Mouse (Mus musculus) forebrain, embryonic 16.5 days (tissue): ENCODE results near the gene Gpa33. TPM values are rescaled to one million over a fixed set of nuclear protein-coding genes. Genes with fewer than 3 reads are reported as not detected.

Source experiments
- ATAC-seq: fragments of 200-750 bp; cut with Nextera tagmentation; 2 replicates; pipeline ENCODE4 v1.8.0; 2017; ENCODE audit warnings: mild to moderate bottlenecking, moderate library complexity
- H3K27ac ChIP-seq: fragments of 300-500 bp; sonication (generic); 2 replicates; pipeline ENCODE4 v1.5.1; 2014; ENCODE audit warnings: low read length, control low read depth
- H3K27me3 ChIP-seq: fragments of 300-500 bp; sonication (generic); replicated peaks from 2 replicates; pipeline ENCODE4 v1.6.1; 2014; ENCODE audit warnings: low read length; ENCODE audit not compliant: control insufficient read depth, insufficient read depth
- H3K36me3 ChIP-seq: fragments of 300-500 bp; sonication (generic); 2 replicates; pipeline ENCODE4 v1.6.1; 2014; ENCODE audit not compliant: control insufficient read depth, insufficient read depth
- H3K4me1 ChIP-seq: fragments of 300-500 bp; sonication (generic); replicated peaks from 2 replicates; pipeline ENCODE4 v1.6.1; 2014; ENCODE audit warnings: low read length; ENCODE audit not compliant: control insufficient read depth, insufficient read depth
- H3K4me2 ChIP-seq: fragments of 300-500 bp; sonication (generic); 2 replicates; pipeline ENCODE4 v1.6.1; 2014; ENCODE audit warnings: mild to moderate bottlenecking, low read length, control low read depth
- H3K4me3 ChIP-seq: fragments of 300-500 bp; sonication (generic); replicated peaks from 2 replicates; pipeline ENCODE4 v1.5.1; 2014; ENCODE audit warnings: mild to moderate bottlenecking, low read length, control low read depth
- H3K9ac ChIP-seq: fragments of 300-500 bp; sonication (generic); replicated peaks from 2 replicates; pipeline ENCODE4 v1.6.1; 2014; ENCODE audit warnings: low read depth, low read length, control low read depth
- H3K9me3 ChIP-seq: fragments of 300-500 bp; sonication (generic); 2 replicates; pipeline ENCODE4 v1.6.1; 2016; ENCODE audit warnings: low read length; ENCODE audit not compliant: control insufficient read depth
- WGBS: fragments of 180-500 bp; shearing (Covaris S2); extraction: QIAGEN DNeasy Blood & Tissue Kit; methylation state at CpG from one replicate; pipeline ENCODE4 v1.1.7; 2014; 5-methylcytosine and 5-hydroxymethylcytosine counted together
- polyA plus RNA-seq: library from polyadenylated mRNA; unstranded; fragments of >200 nt; fragmentation: Nextera tagmentation; extraction: Ambion mirVana; gene quantifications from 2 replicates; pipeline ENCODE4 v1.2.1, GENCODE M21; 2015

The Gpa33 gene
- polyA plus RNA-seq, 1 experiment from 2014 or later, result not detected

- H3K9me3 ChIP-seq, result no peaks in the 10 kb centered on the region
- no peak for ATAC-seq
- H3K4me1 ChIP-seq, result no peaks in the 10 kb centered on the region
- H3K4me2 ChIP-seq, result no peak overlapping the region
- WGBS, result 68% methylated on average over 4 of the region's 4 CpGs
- no peaks in the 10 kb centered on the region for H3K27me3 ChIP-seq
- H3K36me3 ChIP-seq, result no peaks in the 10 kb centered on the region
- no peak overlapping the region for H3K27ac ChIP-seq
- no peak overlapping the region for H3K4me3 ChIP-seq
- H3K9ac ChIP-seq, result no peak overlapping the region
Observed at GRCm38 (mm10) chr1:166189821-166190220, 59.8 kb downstream of the Gpa33 start.

- 30% methylated on average over 5 of the region's 5 CpGs for WGBS
- no peak for ATAC-seq
Observed at GRCm38 (mm10) chr1:166204171-166204570, 74.1 kb downstream of the Gpa33 start.

GRCm38 (mm10) chr1:166205159-166205558, 75.1 kb downstream of the Gpa33 start:
- Histone ChIP-seq H3K4me2 (no peak overlapping the region), H3K9ac (no peak overlapping the region), H3K36me3 (no peaks in the 10 kb centered on the region), H3K4me3 (no peak overlapping the region), H3K4me1 (no peaks in the 10 kb centered on the region), H3K27me3 (no peaks in the 10 kb centered on the region), H3K27ac (no peak overlapping the region), H3K9me3 (no peaks in the 10 kb centered on the region)
- 89% methylated on average over 3 of the region's 3 CpGs for WGBS
- no peak for ATAC-seq

More at GRCm38 (mm10) chr1:166204171-166204570, 74.1 kb downstream of the Gpa33 start:
- H3K27me3 ChIP-seq, result no peaks in the 10 kb centered on the region
- no peak overlapping the region for H3K27ac ChIP-seq
- no peaks in the 10 kb centered on the region for H3K36me3 ChIP-seq
- no peak overlapping the region for H3K9ac ChIP-seq
- no peaks in the 10 kb centered on the region for H3K4me1 ChIP-seq
- H3K4me2 ChIP-seq, result no peak overlapping the region
- no peak overlapping the region for H3K4me3 ChIP-seq
- no peaks in the 10 kb centered on the region for H3K9me3 ChIP-seq

- 87% methylated on average over 6 of the region's 6 CpGs for WGBS
Observed at GRCm38 (mm10) chr1:166209371-166209770, 79.3 kb downstream of the Gpa33 start.

GRCm38 (mm10) chr1:166214181-166214580, 84.1 kb downstream of the Gpa33 start:
- H3K4me1 ChIP-seq, result no peaks in the 10 kb centered on the region
- no peak overlapping the region for H3K4me2 ChIP-seq
- H3K4me3 ChIP-seq, result no peak overlapping the region
- no peak overlapping the region for H3K27ac ChIP-seq
- H3K27me3 ChIP-seq, result no peaks in the 10 kb centered on the region
- WGBS, result 84% methylated on average over 4 of the region's 4 CpGs
- no peaks in the 10 kb centered on the region for H3K36me3 ChIP-seq
- no peaks in the 10 kb centered on the region for H3K9me3 ChIP-seq
- no peak for ATAC-seq
- H3K9ac ChIP-seq, result no peak overlapping the region

More at GRCm38 (mm10) chr1:166209371-166209770, 79.3 kb downstream of the Gpa33 start:
- Histone ChIP-seq H3K27ac (no peak overlapping the region), H3K4me3 (no peak overlapping the region), H3K9me3 (no peaks in the 10 kb centered on the region), H3K27me3 (no peaks in the 10 kb centered on the region), H3K36me3 (no peaks in the 10 kb centered on the region), H3K4me2 (no peak overlapping the region), H3K9ac (no peak overlapping the region), H3K4me1 (no peaks in the 10 kb centered on the region)
- no peak for ATAC-seq

Other genes with a start within 250 kb of the Gpa33 start
- 22.7 and 22.9 TPM in 2 replicates for gene Pou2f1, start 127.6 kb upstream of the Gpa33 start, polyA plus RNA-seq
- 1.1 and 1.3 TPM in 2 replicates for gene Dusp27, start 2.3 kb upstream of the Gpa33 start, polyA plus RNA-seq
- not detected in 2 replicates for gene Mael, start 108.5 kb downstream of the Gpa33 start, polyA plus RNA-seq
- gene Ildr2, start 123.9 kb downstream of the Gpa33 start, polyA plus RNA-seq, result 2.9 and 3.2 TPM in 2 replicates
- gene Tada1, start 248.9 kb downstream of the Gpa33 start, polyA plus RNA-seq, result 106 and 112 TPM in 2 replicates